Mouse (Mus musculus) megakaryocyte-erythroid progenitor cell, adult 5-6 weeks (primary cell): ENCODE data around the gene Krtap9-1. TPM values are rescaled to one million over a fixed set of nuclear protein-coding genes. Genes with fewer than 3 reads are reported as not detected.
"Not testable (repeated sequence)": the region's sequence is repeated elsewhere in the genome, so short reads cannot be mapped to it uniquely, and the experiment has no call there.

Experiments
- ATAC-seq: replicated peaks from 2 replicates; pipeline ENCODE4 v1.8.0; 2016; ENCODE audit warnings: mild to moderate bottlenecking, inconsistent platforms; ENCODE audit not compliant: severe bottlenecking, poor library complexity, low FRiP score, low TSS enrichment
- total RNA-seq, 2 experiments: library from RNA; stranded (forward) in 1 of 2; stranded (reverse) in 1 of 2; fragments of 200-1000, 215-1000 nt in 1 of 2; fragments of >200 nt in 1 of 2; fragmentation: Nextera tagmentation in 1 of 2; gene quantifications; 2 replicates each; pipeline ENCODE4 v1.2.3; 2014 to 2017

Krtap9-1 gene
- not detected in 2 replicates for total RNA-seq (2014; fragmentation: Nextera tagmentation)
- not detected in 2 replicates for total RNA-seq (2017)

- not testable (repeated sequence) for ATAC-seq
Observed at GRCm38 (mm10) chr11:99873089-99873488, at the start of gene Krtap9-1. Gene Krtap9-1, plus strand, starts transcription at chr11:99873389.

GRCm38 (mm10) chr11:99837966-99838365 is 35.2 kb upstream of the Krtap9-1 start, which contains the start of gene 2300003K06Rik:
Gene 2300003K06Rik, minus strand, starts transcription at chr11:99838066.
- ATAC-seq: no peak

- no peak for ATAC-seq
Observed at GRCm38 (mm10) chr11:99842185-99842584, 31.0 kb upstream of the Krtap9-1 start.

- no peak for ATAC-seq
Observed at GRCm38 (mm10) chr11:99846746-99847145, 26.4 kb upstream of the Krtap9-1 start.

GRCm38 (mm10) chr11:99851508-99851907 is 21.7 kb upstream of the Krtap9-1 start, which contains the start of gene Krtap4-16:
Gene Krtap4-16, minus strand, starts transcription at chr11:99851608.
- ATAC-seq: no peak

- ATAC-seq: no peak
Observed at GRCm38 (mm10) chr11:99854121-99854520, 19.1 kb upstream of the Krtap9-1 start.

- no peak for ATAC-seq
Observed at GRCm38 (mm10) chr11:99857617-99858016, 15.6 kb upstream of the Krtap9-1 start, which contains the start of gene Gm11568. Gene Gm11568, plus strand, starts transcription at chr11:99857917.

- no peak for ATAC-seq
Observed at GRCm38 (mm10) chr11:99858761-99859160, 14.4 kb upstream of the Krtap9-1 start.

GRCm38 (mm10) chr11:99864176-99864575 is 9.0 kb upstream of the Krtap9-1 start, which contains the start of gene Gm11559:
Gene Gm11559, plus strand, starts transcription at chr11:99864476.
- ATAC-seq: not testable (repeated sequence)

- not testable (repeated sequence) for ATAC-seq
Observed at GRCm38 (mm10) chr11:99878887-99879286, 5.7 kb downstream of the Krtap9-1 start, which contains the start of gene Gm11567. Gene Gm11567, plus strand, starts transcription at chr11:99879187.

GRCm38 (mm10) chr11:99907620-99908019 is 34.4 kb downstream of the Krtap9-1 start, which contains the start of gene Krtap31-1:
Gene Krtap31-1, plus strand, starts transcription at chr11:99907920.
- no peak for ATAC-seq

- ATAC-seq: no peak
Observed at GRCm38 (mm10) chr11:99914451-99914850, 41.3 kb downstream of the Krtap9-1 start, which contains the start of gene Gm11565. Gene Gm11565, plus strand, starts transcription at chr11:99914751.

Other genes with a start within 250 kb of the Krtap9-1 start
Only the 30 nearest of the 36 such genes appear.
- not detected in 2 replicates for gene Gm11563, start 214.4 kb upstream of the Krtap9-1 start, total RNA-seq (2014; fragmentation: Nextera tagmentation)
- not detected in 2 replicates for gene Gm11563, start 214.4 kb upstream of the Krtap9-1 start, total RNA-seq (2017)
- not detected in 2 replicates for gene Krtap4-6, start 207.4 kb upstream of the Krtap9-1 start, total RNA-seq (2014; fragmentation: Nextera tagmentation)
- gene Krtap4-6, start 207.4 kb upstream of the Krtap9-1 start, total RNA-seq (2017): not detected in 2 replicates
- gene Gm14190, start 182.6 kb upstream of the Krtap9-1 start, total RNA-seq (2014; fragmentation: Nextera tagmentation): not detected in 2 replicates
- not detected in 2 replicates for gene Gm14190, start 182.6 kb upstream of the Krtap9-1 start, total RNA-seq (2017)
- gene Gm14180, start 139.1 kb upstream of the Krtap9-1 start, total RNA-seq (2014; fragmentation: Nextera tagmentation): not detected in 2 replicates
- not detected in 2 replicates for gene Gm14180, start 139.1 kb upstream of the Krtap9-1 start, total RNA-seq (2017)
- not detected in 2 replicates for gene Gm11595, start 100.5 kb upstream of the Krtap9-1 start, total RNA-seq (2014; fragmentation: Nextera tagmentation)
- not detected in 2 replicates for gene Gm11595, start 100.5 kb upstream of the Krtap9-1 start, total RNA-seq (2017)
- gene Krtap4-8, start 92.7 kb upstream of the Krtap9-1 start, total RNA-seq (2014; fragmentation: Nextera tagmentation): not detected in 2 replicates
- gene Krtap4-8, start 92.7 kb upstream of the Krtap9-1 start, total RNA-seq (2017): not detected in 2 replicates
- not detected in 2 replicates for gene Krtap4-9, start 88.2 kb upstream of the Krtap9-1 start, total RNA-seq (2014; fragmentation: Nextera tagmentation)
- not detected in 2 replicates for gene Krtap4-9, start 88.2 kb upstream of the Krtap9-1 start, total RNA-seq (2017)
- gene Gm11596, start 79.9 kb upstream of the Krtap9-1 start, total RNA-seq (2014; fragmentation: Nextera tagmentation): not detected in 2 replicates
- not detected in 2 replicates for gene Gm11596, start 79.9 kb upstream of the Krtap9-1 start, total RNA-seq (2017)
- not detected in 2 replicates for gene Gm11569, start 74.5 kb upstream of the Krtap9-1 start, total RNA-seq (2014; fragmentation: Nextera tagmentation)
- not detected in 2 replicates for gene Gm11569, start 74.5 kb upstream of the Krtap9-1 start, total RNA-seq (2017)
- gene Gm11554, start 68.9 kb upstream of the Krtap9-1 start, total RNA-seq (2014; fragmentation: Nextera tagmentation): not detected in 2 replicates
- gene Gm11554, start 68.9 kb upstream of the Krtap9-1 start, total RNA-seq (2017): not detected in 2 replicates
- not detected in 2 replicates for gene Krtap4-13, start 63.5 kb upstream of the Krtap9-1 start, total RNA-seq (2014; fragmentation: Nextera tagmentation)
- gene Krtap4-13, start 63.5 kb upstream of the Krtap9-1 start, total RNA-seq (2017): not detected in 2 replicates
- not detected in 2 replicates for gene Gm11564, start 57.7 kb upstream of the Krtap9-1 start, total RNA-seq (2014; fragmentation: Nextera tagmentation)
- gene Gm11564, start 57.7 kb upstream of the Krtap9-1 start, total RNA-seq (2017): not detected in 2 replicates
- gene 2300003K06Rik, start 35.3 kb upstream of the Krtap9-1 start, total RNA-seq (2014; fragmentation: Nextera tagmentation): not detected in 2 replicates
- not detected in 2 replicates for gene 2300003K06Rik, start 35.3 kb upstream of the Krtap9-1 start, total RNA-seq (2017)
- gene Krtap4-16, start 21.8 kb upstream of the Krtap9-1 start, total RNA-seq (2014; fragmentation: Nextera tagmentation): not detected in 2 replicates
- gene Krtap4-16, start 21.8 kb upstream of the Krtap9-1 start, total RNA-seq (2017): not detected in 2 replicates
- not detected in 2 replicates for gene Gm11568, start 15.5 kb upstream of the Krtap9-1 start, total RNA-seq (2014; fragmentation: Nextera tagmentation)
- not detected in 2 replicates for gene Gm11568, start 15.5 kb upstream of the Krtap9-1 start, total RNA-seq (2017)
- not detected in 2 replicates for gene Gm11559, start 8.9 kb upstream of the Krtap9-1 start, total RNA-seq (2014; fragmentation: Nextera tagmentation)
- not detected in 2 replicates for gene Gm11559, start 8.9 kb upstream of the Krtap9-1 start, total RNA-seq (2017)
- not detected in 2 replicates for gene Gm11567, start 5.8 kb downstream of the Krtap9-1 start, total RNA-seq (2014; fragmentation: Nextera tagmentation)
- gene Gm11567, start 5.8 kb downstream of the Krtap9-1 start, total RNA-seq (2017): not detected in 2 replicates
- not detected in 2 replicates for gene Krtap31-1, start 34.5 kb downstream of the Krtap9-1 start, total RNA-seq (2014; fragmentation: Nextera tagmentation)
- gene Krtap31-1, start 34.5 kb downstream of the Krtap9-1 start, total RNA-seq (2017): not detected in 2 replicates
- gene Gm11565, start 41.4 kb downstream of the Krtap9-1 start, total RNA-seq (2014; fragmentation: Nextera tagmentation): not detected in 2 replicates
- gene Gm11565, start 41.4 kb downstream of the Krtap9-1 start, total RNA-seq (2017): not detected in 2 replicates
- gene Krtap31-2, start 62.9 kb downstream of the Krtap9-1 start, total RNA-seq (2014; fragmentation: Nextera tagmentation): not detected in 2 replicates
- not detected in 2 replicates for gene Krtap31-2, start 62.9 kb downstream of the Krtap9-1 start, total RNA-seq (2017)
- not detected in 2 replicates for gene Krtap9-5, start 75.1 kb downstream of the Krtap9-1 start, total RNA-seq (2014; fragmentation: Nextera tagmentation)
- gene Krtap9-5, start 75.1 kb downstream of the Krtap9-1 start, total RNA-seq (2017): not detected in 2 replicates
- gene Krtap29-1, start 105.7 kb downstream of the Krtap9-1 start, total RNA-seq (2014; fragmentation: Nextera tagmentation): not detected in 2 replicates
- not detected in 2 replicates for gene Krtap29-1, start 105.7 kb downstream of the Krtap9-1 start, total RNA-seq (2017)
- gene Krtap16-1, start 113.2 kb downstream of the Krtap9-1 start, total RNA-seq (2014; fragmentation: Nextera tagmentation): not detected in 2 replicates
- not detected in 2 replicates for gene Krtap16-1, start 113.2 kb downstream of the Krtap9-1 start, total RNA-seq (2017)
- not detected in 2 replicates for gene Krtap17-1, start 120.6 kb downstream of the Krtap9-1 start, total RNA-seq (2014; fragmentation: Nextera tagmentation)
- gene Krtap17-1, start 120.6 kb downstream of the Krtap9-1 start, total RNA-seq (2017): not detected in 2 replicates
- not detected in 2 replicates for gene Krt33a, start 142.8 kb downstream of the Krtap9-1 start, total RNA-seq (2014; fragmentation: Nextera tagmentation)
- not detected in 2 replicates for gene Krt33a, start 142.8 kb downstream of the Krtap9-1 start, total RNA-seq (2017)
- gene Krt33b, start 156.5 kb downstream of the Krtap9-1 start, total RNA-seq (2014; fragmentation: Nextera tagmentation): not detected in 2 replicates
- gene Krt33b, start 156.5 kb downstream of the Krtap9-1 start, total RNA-seq (2017): not detected in 2 replicates
- gene Krt34, start 168.2 kb downstream of the Krtap9-1 start, total RNA-seq (2014; fragmentation: Nextera tagmentation): not detected in 2 replicates
- not detected in 2 replicates for gene Krt34, start 168.2 kb downstream of the Krtap9-1 start, total RNA-seq (2017)
- not detected in 2 replicates for gene Krt31, start 177.2 kb downstream of the Krtap9-1 start, total RNA-seq (2014; fragmentation: Nextera tagmentation)
- not detected in 2 replicates for gene Krt31, start 177.2 kb downstream of the Krtap9-1 start, total RNA-seq (2017)
- gene Krt32, start 214.8 kb downstream of the Krtap9-1 start, total RNA-seq (2014; fragmentation: Nextera tagmentation): not detected in 2 replicates
- gene Krt32, start 214.8 kb downstream of the Krtap9-1 start, total RNA-seq (2017): not detected in 2 replicates
- not detected in 2 replicates for gene Krt35, start 222.9 kb downstream of the Krtap9-1 start, total RNA-seq (2014; fragmentation: Nextera tagmentation)
- gene Krt35, start 222.9 kb downstream of the Krtap9-1 start, total RNA-seq (2017): not detected in 2 replicates